Mouse (Mus musculus): ENCODE results near the gene Smyd3.

GRCm38 (mm10) chr1:179357111-179357510 lies 160.7 kb downstream of the Smyd3 start:
- TF ChIP-seq CTCF (IDR thresholded peaks at IDR 0.05) (no peak), POLR2A (IDR thresholded peaks at IDR 0.05; ENCODE audit: insufficient read depth, low read depth, low read length) (no peak), EP300 (IDR thresholded peaks at IDR 0.05; ENCODE audit: insufficient read depth, low read depth, low read length) (no peak)
